Mouse (Mus musculus): ENCODE measurements around the gene Atrip. TPM values are rescaled to one million over a fixed set of nuclear protein-coding genes. Genes with fewer than 3 reads are reported as not detected.
A peak's percentile ranks its signal among the peaks of the same experiment; 100 is the strongest.

Atrip gene
- polyA plus RNA-seq, 1 experiment from 2014 or later, result 27.8 TPM

- Histone ChIP-seq H3K9me3 (no peaks in the 10 kb centered on the region), H3K4me2 (no peak overlapping the region), H3K27me3 (0 out of 2 replicates have a peak, but pooled peaks cover 5% of the 10 kb centered on the region), H3K36me3 (no peaks in the 10 kb centered on the region), H3K4me1 (replicated peaks) (peaks cover 20% of the 10 kb centered on the region), H3K27ac (no peak overlapping the region), H3K9ac (no peak overlapping the region), H3K4me3 (no peak overlapping the region)
- WGBS, result 88% methylated on average over 8 of the region's 8 CpGs
- ATAC-seq (ENCODE audit: low FRiP score), result no peak
These were observed 33.7 kb downstream of the Atrip start for GRCm38 (mm10) chr9:109040216-109040615.

GRCm38 (mm10) chr9:109039681-109040080 lies 34.2 kb downstream of the Atrip start:
- Histone ChIP-seq H3K9ac (no peak overlapping the region), H3K27me3 (0 out of 2 replicates have a peak, but pooled peaks cover 5% of the 10 kb centered on the region), H3K4me1 (replicated peaks) (peaks cover 20% of the 10 kb centered on the region), H3K4me3 (no peak overlapping the region), H3K9me3 (no peaks in the 10 kb centered on the region), H3K4me2 (peak overlapping the region; percentile 88; the same call in 1 of the 2 replicates), H3K27ac (no peak overlapping the region), H3K36me3 (no peaks in the 10 kb centered on the region)
- no peak for ATAC-seq (ENCODE audit: low FRiP score)
- WGBS, result 86% methylated on average over 4 of the region's 4 CpGs

GRCm38 (mm10) chr9:109038901-109039364 lies 35.0 kb downstream of the Atrip start:
- WGBS, result 25% methylated on average over 8 of the region's 8 CpGs
- peak overlapping the region; percentile 82 for H3K9ac ChIP-seq
- H3K9me3 ChIP-seq, result no peaks in the 10 kb centered on the region
- H3K4me1 ChIP-seq (replicated peaks), result peaks cover 20% of the 10 kb centered on the region
- ATAC-seq (ENCODE audit: low FRiP score), result peak; percentile 65
- peak overlapping the region; percentile 65 for H3K4me3 ChIP-seq
- H3K27ac ChIP-seq, result no peak overlapping the region; the same call in 1 of the 2 replicates
- H3K27me3 ChIP-seq, result 0 out of 2 replicates have a peak, but pooled peaks cover 5% of the 10 kb centered on the region
- H3K4me2 ChIP-seq, result peak overlapping the region; percentile 88
- no peaks in the 10 kb centered on the region for H3K36me3 ChIP-seq

DNA sequence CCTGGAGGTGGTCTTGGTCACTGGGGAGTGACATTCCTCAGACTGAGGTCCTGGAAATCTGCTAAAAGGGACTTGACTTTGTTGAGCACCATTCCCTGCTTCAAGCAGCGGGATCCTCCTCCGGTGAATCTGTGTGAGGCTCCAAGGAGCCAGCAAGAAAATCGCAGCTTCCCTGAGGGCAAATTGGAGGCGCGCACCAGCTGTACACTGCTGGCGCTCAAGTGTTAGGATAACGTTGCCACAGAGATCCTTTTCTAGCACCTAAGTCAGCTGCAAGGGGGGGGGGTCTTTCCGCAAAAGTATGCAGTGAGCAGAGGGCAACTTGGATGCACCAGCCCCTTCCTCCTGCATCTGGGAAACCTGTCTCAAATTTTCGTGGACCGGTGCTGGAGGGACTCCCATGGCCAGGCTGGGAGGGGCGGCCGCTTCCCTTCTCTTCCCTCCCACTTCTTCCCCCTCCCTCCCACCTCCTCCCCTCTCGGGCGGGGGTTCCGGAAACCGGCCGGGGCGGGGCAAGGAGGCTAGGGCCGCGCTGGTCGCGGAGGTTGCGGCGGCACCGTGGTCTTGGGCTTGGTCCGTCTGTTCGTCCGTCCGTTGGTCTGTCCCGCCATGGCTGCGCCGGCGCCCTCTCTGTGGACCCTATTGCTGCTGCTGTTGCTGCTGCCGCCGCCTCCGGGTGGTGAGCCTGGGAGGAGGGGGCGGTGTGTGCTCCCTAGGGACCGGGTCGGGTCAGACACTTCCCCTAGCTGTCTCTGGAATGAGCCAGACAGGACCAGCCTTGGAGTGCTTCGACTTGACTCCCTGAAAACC lies 35.6 kb downstream of the Atrip start, which contains the start of gene Shisa5:
Gene Shisa5, plus strand, starts transcription at position 480 of the 810 bp plus-strand sequence.
- H3K9ac ChIP-seq, result peak within 1 kb of the TSS; percentile 82
- H3K4me2 ChIP-seq, result peak within 1 kb of the TSS; percentile 88
- 2% methylated on average over 40 of the region's 40 CpGs for WGBS
- peak within 1 kb of the TSS; percentile 65 for H3K4me3 ChIP-seq
- H3K4me1 ChIP-seq (replicated peaks), result peaks cover 20% of the 10 kb centered on the region
- H3K27ac ChIP-seq, result no peak within 1 kb of the TSS; the same call in 1 of the 2 replicates
- peak; percentile 84 for ATAC-seq (ENCODE audit: low FRiP score)
- peaks cover 2% of the 10 kb centered on the region; the same call in 1 of the 2 replicates for H3K36me3 ChIP-seq
- no peaks in the 10 kb centered on the region for H3K9me3 ChIP-seq
- 0 out of 2 replicates have a peak, but pooled peaks cover 5% of the 10 kb centered on the region for H3K27me3 ChIP-seq

GRCm38 (mm10) chr9:109032435-109032834 lies 41.5 kb downstream of the Atrip start:
- H3K9me3 ChIP-seq, result no peaks in the 10 kb centered on the region
- H3K4me1 ChIP-seq (replicated peaks), result no peaks in the 10 kb centered on the region
- H3K27ac ChIP-seq, result no peak overlapping the region
- no peak overlapping the region for H3K9ac ChIP-seq
- H3K36me3 ChIP-seq, result peaks cover 35% of the 10 kb centered on the region
- H3K27me3 ChIP-seq, result no peaks in the 10 kb centered on the region
- no peak overlapping the region for H3K4me2 ChIP-seq
- no peak for ATAC-seq (ENCODE audit: low FRiP score)
- WGBS, result 80% methylated on average over 6 of the region's 6 CpGs
- no peak overlapping the region for H3K4me3 ChIP-seq

DNA sequence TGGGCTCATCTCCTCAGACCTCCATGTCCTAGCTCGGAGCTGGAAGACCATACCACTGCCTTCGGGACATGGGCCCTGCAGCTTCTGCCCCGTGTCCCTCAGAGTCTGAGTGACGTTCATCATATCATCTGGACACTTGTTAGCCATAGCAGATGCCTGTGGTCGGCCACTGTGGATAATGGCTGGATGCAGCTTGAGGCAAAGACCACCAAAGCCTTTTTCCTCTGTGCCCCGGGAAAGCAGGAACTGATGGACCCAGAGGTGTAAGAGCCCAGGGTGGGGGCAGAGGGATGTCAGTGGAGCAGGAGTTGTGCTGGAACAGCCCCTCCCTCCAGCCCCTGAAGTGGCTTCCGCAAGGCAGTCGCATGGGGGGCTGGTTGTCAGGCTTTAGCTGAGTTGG lies 42.2 kb downstream of the Atrip start:
- no peak overlapping the region for H3K27ac ChIP-seq
- no peaks in the 10 kb centered on the region for H3K27me3 ChIP-seq
- H3K4me2 ChIP-seq, result no peak overlapping the region
- 85% methylated on average over 8 of the region's 8 CpGs for WGBS
- no peaks in the 10 kb centered on the region for H3K9me3 ChIP-seq
- H3K36me3 ChIP-seq, result peaks cover 41% of the 10 kb centered on the region
- ATAC-seq (ENCODE audit: low FRiP score), result no peak
- H3K4me3 ChIP-seq, result no peak overlapping the region
- H3K4me1 ChIP-seq (replicated peaks), result no peaks in the 10 kb centered on the region
- no peak overlapping the region for H3K9ac ChIP-seq

GRCm38 (mm10) chr9:109031001-109031400 lies 42.9 kb downstream of the Atrip start:
- Histone ChIP-seq H3K9ac (no peak overlapping the region), H3K4me3 (no peak overlapping the region), H3K9me3 (no peaks in the 10 kb centered on the region), H3K36me3 (peaks cover 45% of the 10 kb centered on the region), H3K4me2 (no peak overlapping the region), H3K4me1 (replicated peaks) (no peaks in the 10 kb centered on the region), H3K27me3 (no peaks in the 10 kb centered on the region), H3K27ac (no peak overlapping the region)
- ATAC-seq (ENCODE audit: low FRiP score), result no peak
- WGBS, result 93% methylated on average over 7 of the region's 7 CpGs

DNA sequence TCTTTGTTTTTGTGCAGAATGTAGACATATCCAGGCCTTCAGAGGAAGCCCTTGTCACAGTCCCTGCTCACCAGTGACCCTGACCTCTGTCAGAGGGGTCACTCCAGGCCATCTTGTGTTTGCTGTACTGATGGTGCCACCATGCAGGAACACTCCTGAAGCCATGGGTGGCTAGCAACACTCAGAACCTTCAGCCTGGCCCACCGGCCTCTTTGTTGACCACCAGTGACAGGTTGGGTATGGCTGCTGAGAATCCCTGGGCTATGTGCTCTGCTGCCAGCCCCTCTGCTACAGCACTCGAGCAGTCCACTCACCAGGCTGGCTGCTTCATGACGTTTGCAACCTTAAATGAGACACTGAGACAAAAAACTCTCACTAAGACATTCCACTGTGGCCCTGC lies 43.6 kb downstream of the Atrip start:
- Histone ChIP-seq H3K27me3 (no peaks in the 10 kb centered on the region), H3K9me3 (no peaks in the 10 kb centered on the region), H3K36me3 (peaks cover 51% of the 10 kb centered on the region), H3K4me2 (no peak overlapping the region), H3K27ac (no peak overlapping the region), H3K4me1 (replicated peaks) (no peaks in the 10 kb centered on the region), H3K4me3 (no peak overlapping the region), H3K9ac (no peak overlapping the region)
- no peak for ATAC-seq (ENCODE audit: low FRiP score)
- WGBS, result 82% methylated on average over 3 of the region's 3 CpGs

GRCm38 (mm10) chr9:109028919-109029318 lies 45.0 kb downstream of the Atrip start:
- Histone ChIP-seq H3K36me3 (peaks cover 57% of the 10 kb centered on the region), H3K9ac (no peak overlapping the region), H3K4me1 (replicated peaks) (no peaks in the 10 kb centered on the region), H3K27ac (no peak overlapping the region), H3K4me3 (no peak overlapping the region), H3K9me3 (no peaks in the 10 kb centered on the region), H3K27me3 (no peaks in the 10 kb centered on the region), H3K4me2 (no peak overlapping the region)
- WGBS, result 87% methylated on average over 5 of the region's 5 CpGs
- no peak for ATAC-seq (ENCODE audit: low FRiP score)

DNA sequence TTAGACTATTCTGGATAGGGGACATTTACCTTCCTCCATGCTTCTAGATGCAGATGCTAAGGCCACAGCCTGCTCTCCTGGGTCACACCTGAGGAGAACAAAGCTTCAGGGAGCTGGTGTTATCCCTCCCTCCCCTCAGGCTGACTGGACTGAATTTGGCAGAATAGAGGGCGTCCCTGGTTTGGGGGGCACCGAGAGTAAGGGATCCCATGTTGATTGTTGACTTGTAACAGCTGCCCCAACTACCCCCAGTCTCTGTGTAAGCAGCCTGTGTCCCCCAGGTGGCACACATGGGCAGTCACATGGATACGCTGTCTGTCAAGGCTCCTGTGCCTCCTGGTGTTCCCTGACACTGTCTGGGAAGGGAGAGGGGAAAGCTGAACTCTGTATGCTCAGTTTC lies 45.5 kb downstream of the Atrip start:
- 85% methylated on average over 3 of the region's 3 CpGs for whole genome bisulfite sequencing

GRCm38 (mm10) chr9:109027521-109027920 lies 46.4 kb downstream of the Atrip start:
- Histone ChIP-seq H3K4me1 (replicated peaks) (no peaks in the 10 kb centered on the region), H3K27ac (no peak overlapping the region), H3K4me3 (no peak overlapping the region), H3K9ac (no peak overlapping the region), H3K36me3 (peaks cover 65% of the 10 kb centered on the region), H3K4me2 (no peak overlapping the region), H3K27me3 (no peaks in the 10 kb centered on the region), H3K9me3 (no peaks in the 10 kb centered on the region)
- ATAC-seq (ENCODE audit: low FRiP score), result no peak
- 82% methylated on average over 8 of the region's 8 CpGs for WGBS

More for the DNA sequence above, 45.5 kb downstream of the Atrip start:
- no peak for ATAC-seq (ENCODE audit: low FRiP score)
- Histone ChIP-seq H3K27me3 (no peaks in the 10 kb centered on the region), H3K36me3 (peaks cover 60% of the 10 kb centered on the region), H3K4me3 (no peak overlapping the region), H3K4me2 (no peak overlapping the region), H3K4me1 (replicated peaks) (no peaks in the 10 kb centered on the region), H3K9me3 (no peaks in the 10 kb centered on the region), H3K27ac (no peak overlapping the region), H3K9ac (no peak overlapping the region)

DNA sequence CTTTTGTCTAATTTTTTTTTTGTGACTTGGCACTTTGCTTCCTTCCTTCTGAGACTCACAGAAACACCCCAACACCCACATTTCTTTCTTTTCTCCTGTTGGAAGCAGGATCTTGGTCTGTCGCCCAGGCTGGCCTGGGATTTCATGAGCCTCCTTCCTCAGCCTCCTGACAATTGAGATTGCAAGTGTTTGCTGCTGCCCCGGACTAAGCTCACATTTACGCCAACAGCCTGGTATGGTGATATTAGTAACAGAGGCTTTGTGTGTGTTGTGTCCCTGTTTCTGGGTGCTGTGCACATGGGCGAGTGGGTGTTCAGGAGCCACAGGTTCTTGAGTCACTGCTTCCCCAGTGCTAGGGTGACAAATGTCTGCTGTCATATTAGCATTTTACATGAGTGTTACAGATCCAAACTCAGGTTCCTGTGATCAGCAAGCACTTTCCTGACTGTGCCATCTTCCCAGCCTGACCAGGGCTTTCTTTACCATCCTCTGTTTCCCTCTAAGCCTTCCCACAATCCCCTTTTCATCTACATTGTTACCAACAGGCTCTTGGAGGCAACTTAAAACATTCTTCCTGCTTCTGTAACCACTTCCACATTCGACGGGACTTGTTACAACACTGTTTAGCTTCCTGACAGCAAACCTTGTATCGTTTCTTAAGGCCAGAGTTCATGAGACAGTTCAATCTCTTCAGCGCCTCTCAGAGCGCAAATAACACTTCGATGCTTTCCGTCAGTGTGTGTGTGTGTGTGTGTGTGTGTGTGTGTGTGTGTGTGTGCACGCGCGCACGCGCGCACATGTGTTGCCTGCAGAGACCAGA lies 50.8 kb downstream of the Atrip start:
- no peak for ATAC-seq (ENCODE audit: low FRiP score)
- WGBS, result 94% methylated on average over 17 of the region's 17 CpGs
- Histone ChIP-seq H3K9ac (no peak overlapping the region), H3K4me3 (no peak overlapping the region), H3K9me3 (no peaks in the 10 kb centered on the region), H3K4me1 (replicated peaks) (no peaks in the 10 kb centered on the region), H3K36me3 (peaks cover 38% of the 10 kb centered on the region), H3K27ac (no peak overlapping the region), H3K27me3 (no peaks in the 10 kb centered on the region), H3K4me2 (no peak overlapping the region)
